In the genomic region with DNA sequence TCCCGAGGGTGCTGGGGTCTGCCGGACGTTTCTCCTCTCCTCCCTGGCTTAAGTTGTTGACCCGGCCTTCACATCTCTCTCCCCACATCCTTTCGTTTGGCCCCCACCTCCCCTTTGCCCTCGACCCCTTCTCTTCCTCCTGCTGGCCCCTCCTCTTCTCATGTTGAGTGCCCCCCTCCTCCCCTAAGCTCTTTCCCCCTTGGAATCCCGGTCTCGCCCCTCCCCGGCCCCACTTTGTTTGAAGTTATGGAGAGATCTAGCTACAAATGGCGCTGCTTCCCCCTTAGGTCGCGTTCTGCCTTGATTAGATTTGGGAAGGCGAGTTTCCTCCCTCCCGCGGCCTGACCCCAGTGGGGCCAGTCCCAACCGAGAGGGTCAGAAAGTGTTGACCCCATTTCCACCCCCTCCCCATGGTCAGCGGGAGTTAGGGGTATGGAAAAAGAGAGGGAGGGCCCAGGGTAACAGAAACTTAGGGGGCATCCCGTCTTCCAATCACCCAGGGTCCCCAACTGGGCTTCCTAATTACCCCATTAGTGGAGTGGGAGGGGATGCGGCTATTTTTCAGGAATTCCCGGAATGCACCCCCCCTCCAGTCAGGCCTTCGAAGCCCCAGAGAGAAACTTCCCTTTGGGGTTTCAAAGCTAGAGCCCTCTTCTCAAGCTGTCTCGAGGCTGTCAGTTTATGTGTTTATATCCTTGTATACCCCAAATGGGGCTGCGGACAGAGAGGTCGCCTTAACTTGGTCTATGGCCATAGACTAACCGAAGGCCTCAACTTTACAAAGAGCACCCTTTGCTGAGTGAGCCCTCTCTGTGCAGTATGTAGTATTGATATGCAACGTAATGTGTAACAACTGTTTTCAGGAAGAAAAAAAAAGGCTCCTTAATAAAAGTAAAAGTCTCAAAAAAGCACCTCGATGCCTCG, we compare ENCODE assay signal across 13 mouse cellular contexts. TPM values are rescaled to one million over a fixed set of nuclear protein-coding genes. Genes with fewer than 3 reads are reported as not detected.
DNase-seq lines count a peak whose midpoint lies in the region; ATAC-seq and TF ChIP-seq lines count a peak whose summit lies in the region.
"Had no signal": no experiment of that assay in that cellular context is flagged by ENCODE, and none has a peak within 500 bp of the region (broad histone marks: within the 10 kb centered on the region; RNA-seq: fewer than 3 reads in every experiment).

No protein-coding gene starts in this region.

- no peak overlapping the region for H3K9ac ChIP-seq in kidney, embryonic 15.5 days
- no peak overlapping the region for H3K9ac ChIP-seq in embryonic facial prominence, embryonic 15.5 days
- H3K9ac ChIP-seq in limb, embryonic 15.5 days = no peak overlapping the region
- H3K9ac ChIP-seq in neural tube, embryonic 13.5 days = peak overlapping the region; percentile 64
- no peak overlapping the region for H3K9ac ChIP-seq in intestine, postnatal 0 days (ENCODE audit: low read depth, low read length)
- H3K9ac ChIP-seq: liver, postnatal 0 days had no signal

- H3K9me3 ChIP-seq in kidney, embryonic 15.5 days (replicated peaks) = no peaks in the 10 kb centered on the region
- no peaks in the 10 kb centered on the region for H3K9me3 ChIP-seq in embryonic facial prominence, embryonic 15.5 days (replicated peaks)
- no peaks in the 10 kb centered on the region for H3K9me3 ChIP-seq in limb, embryonic 15.5 days
- no peaks in the 10 kb centered on the region for H3K9me3 ChIP-seq in neural tube, embryonic 13.5 days
- H3K9me3 ChIP-seq in intestine, postnatal 0 days (ENCODE audit: control insufficient read depth) = no peaks in the 10 kb centered on the region
- H3K9me3 ChIP-seq: heart, embryonic 10.5 days had no signal

- H3K36me3 ChIP-seq in kidney, embryonic 15.5 days = no peaks in the 10 kb centered on the region
- no peaks in the 10 kb centered on the region for H3K36me3 ChIP-seq in embryonic facial prominence, embryonic 15.5 days
- H3K36me3 ChIP-seq in limb, embryonic 15.5 days = no peaks in the 10 kb centered on the region
- no peaks in the 10 kb centered on the region for H3K36me3 ChIP-seq in neural tube, embryonic 13.5 days
- H3K36me3 ChIP-seq in intestine, postnatal 0 days (ENCODE audit: control insufficient read depth, insufficient read depth) = no peaks in the 10 kb centered on the region
- H3K36me3 ChIP-seq: heart, embryonic 10.5 days had no signal

- ATAC-seq in kidney, embryonic 15.5 days (replicated peaks; ENCODE audit: low FRiP score) = no peak
- no peak for ATAC-seq in embryonic facial prominence, embryonic 15.5 days (ENCODE audit: insufficient number of reproducible peaks, low FRiP score, low TSS enrichment, low read depth)
- no peak for ATAC-seq in limb, embryonic 15.5 days (ENCODE audit: insufficient number of reproducible peaks, low FRiP score, low TSS enrichment, low read depth)
- ATAC-seq in neural tube, embryonic 13.5 days (ENCODE audit: low read depth) = no peak
- ATAC-seq in intestine, postnatal 0 days = no peak
- ATAC-seq: liver, postnatal 0 days had no signal

- no peak overlapping the region for H3K27ac ChIP-seq in kidney, embryonic 15.5 days
- H3K27ac ChIP-seq in embryonic facial prominence, embryonic 15.5 days (replicated peaks) = peak overlapping the region; percentile 25
- H3K27ac ChIP-seq in limb, embryonic 15.5 days = no peak overlapping the region
- 0 out of 2 replicates have a peak overlapping the region, but pooled peaks have one; percentile 33 for H3K27ac ChIP-seq in neural tube, embryonic 13.5 days (replicated peaks)
- no peak overlapping the region for H3K27ac ChIP-seq in intestine, postnatal 0 days (ENCODE audit: low read depth, low read length)
- H3K27ac ChIP-seq: heart, embryonic 10.5 days had no signal

- intact Hi-C loops in left cerebral cortex, postnatal 14 days (cut with DNase I) = no loop called here

- H3K27me3 ChIP-seq in kidney, embryonic 15.5 days = peaks cover 100% of the 10 kb centered on the region
- peaks cover 94% of the 10 kb centered on the region for H3K27me3 ChIP-seq in embryonic facial prominence, embryonic 15.5 days
- peaks cover 99% of the 10 kb centered on the region for H3K27me3 ChIP-seq in limb, embryonic 15.5 days
- H3K27me3 ChIP-seq in neural tube, embryonic 13.5 days = peaks cover 97% of the 10 kb centered on the region
- H3K27me3 ChIP-seq in intestine, postnatal 0 days (replicated peaks; ENCODE audit: control insufficient read depth, insufficient read depth, low read length) = peaks cover 96% of the 10 kb centered on the region

- DNase-seq in kidney, adult 8-10 months = no peak
- no peak for DNase-seq in lung, adult 18-20 months
- DNase-seq in left cerebral cortex, postnatal 14 days (ENCODE audit: low spot score in 2 of 2) = no peak
- DNase-seq: adrenal gland, postnatal 10 days; kidney, postnatal 25 days; liver, postnatal 0 days had no signal

- no peak overlapping the region; the same call in 1 of the 2 replicates for H3K4me3 ChIP-seq in kidney, embryonic 15.5 days (replicated peaks)
- peak overlapping the region; percentile 39 for H3K4me3 ChIP-seq in embryonic facial prominence, embryonic 15.5 days (replicated peaks)
- peak overlapping the region; percentile 34 for H3K4me3 ChIP-seq in limb, embryonic 15.5 days
- peak overlapping the region; percentile 35 for H3K4me3 ChIP-seq in neural tube, embryonic 13.5 days
- no peak overlapping the region for H3K4me3 ChIP-seq in intestine, postnatal 0 days (ENCODE audit: low read depth, low read length)

- peak overlapping the region; percentile 49; the same call in 1 of the 2 replicates for H3K4me2 ChIP-seq in kidney, embryonic 15.5 days
- peak overlapping the region; percentile 55 for H3K4me2 ChIP-seq in embryonic facial prominence, embryonic 15.5 days (replicated peaks)
- 0 out of 2 replicates have a peak overlapping the region, but pooled peaks have one; percentile 56 for H3K4me2 ChIP-seq in limb, embryonic 15.5 days
- H3K4me2 ChIP-seq in neural tube, embryonic 13.5 days = peak overlapping the region; percentile 58
- H3K4me2 ChIP-seq in intestine, postnatal 0 days (replicated peaks; ENCODE audit: low read depth) = no peak overlapping the region

- 2% methylated on average over 28 of the region's 28 CpGs for WGBS in kidney, embryonic 15.5 days
- 3% methylated on average over 28 of the region's 28 CpGs for WGBS in embryonic facial prominence, embryonic 15.5 days
- WGBS in limb, embryonic 15.5 days = 1% methylated on average over 28 of the region's 28 CpGs
- WGBS in neural tube, embryonic 13.5 days = 2% methylated on average over 28 of the region's 28 CpGs
- 2% methylated on average over 28 of the region's 28 CpGs for WGBS in intestine, postnatal 0 days

- TF ChIP-seq CTCF in intestine, postnatal 0 days (IDR thresholded peaks at IDR 0.05; ENCODE audit: low read depth) = no peak

- peaks cover 27% of the 10 kb centered on the region for H3K4me1 ChIP-seq in kidney, embryonic 15.5 days
- H3K4me1 ChIP-seq in embryonic facial prominence, embryonic 15.5 days = peaks cover 37% of the 10 kb centered on the region
- H3K4me1 ChIP-seq in limb, embryonic 15.5 days = peaks cover 33% of the 10 kb centered on the region
- H3K4me1 ChIP-seq in neural tube, embryonic 13.5 days (replicated peaks) = peaks cover 80% of the 10 kb centered on the region
- no peaks in the 10 kb centered on the region for H3K4me1 ChIP-seq in intestine, postnatal 0 days (replicated peaks; ENCODE audit: control insufficient read depth, insufficient read depth, low read length)

RNA-seq across cellular contexts. Expression of a gene that starts 10.9 kb away (rescaled TPM):
- 0.05 and 0.10 TPM in 2 replicates for polyA plus RNA-seq in kidney, embryonic 15.5 days (2015; fragmentation: Nextera tagmentation; extraction: Ambion mirVana)
- polyA plus RNA-seq in embryonic facial prominence, embryonic 15.5 days (2015; fragmentation: Nextera tagmentation; extraction: Ambion mirVana) = 1.7 and 2.6 TPM in 2 replicates
- 0.38 and 0.91 TPM in 2 replicates for polyA plus RNA-seq in limb, embryonic 15.5 days (2015; fragmentation: Nextera tagmentation; extraction: Ambion mirVana)
- 0.50 and 0.70 TPM in 2 replicates for polyA plus RNA-seq in neural tube, embryonic 13.5 days (2015; fragmentation: Nextera tagmentation; extraction: Ambion mirVana)
- not detected in 2 replicates for polyA plus RNA-seq in intestine, postnatal 0 days (2015; fragmentation: Nextera tagmentation; extraction: Ambion mirVana)
- not detected for total RNA-seq in left cerebral cortex, postnatal 14 days (2021)
- total RNA-seq: left cerebral cortex, adult 18-20 months had no signal
- polyA plus RNA-seq: liver, postnatal 0 days had no signal

Comparison
In these comparisons a context has a peak if more than half of its experiments do, and no peak if none do; other contexts are left out.
1. H3K27ac ChIP-seq: peak in embryonic facial prominence, embryonic 15.5 days (single experiment) and neural tube, embryonic 13.5 days (single experiment); none in kidney, embryonic 15.5 days (single experiment), limb, embryonic 15.5 days (single experiment) and intestine, postnatal 0 days (single experiment).
2. H3K4me3 ChIP-seq: peak in embryonic facial prominence, embryonic 15.5 days (single experiment), limb, embryonic 15.5 days (single experiment) and neural tube, embryonic 13.5 days (single experiment); none in kidney, embryonic 15.5 days (single experiment) and intestine, postnatal 0 days (single experiment).